Mouse (Mus musculus) adrenal gland, postnatal 10 days (tissue): Measurements from ENCODE around the gene Drc1. TPM values are rescaled to one million over a fixed set of nuclear protein-coding genes. Genes with fewer than 3 reads are reported as not detected.
A peak's percentile ranks its signal among the peaks of the same experiment; 100 is the strongest.

Experiments used
- DNase-seq: peaks from one replicate; pipeline ENCODE4 v3.0.0; 2021; ENCODE audit warnings: mixed read lengths
- long read RNA-seq, 2 experiments: library from polyadenylated mRNA; stranded (forward); transcript quantifications; one replicate each; pipeline ENCODE4 v2.0.0; 2021
- total RNA-seq, 2 experiments: library from RNA; stranded (reverse); gene quantifications; 2 replicates each; pipeline ENCODE4 v1.2.3; 2021

Gene Drc1
- total RNA-seq = under 1 TPM; 0.21 to 0.42 TPM
- long read RNA-seq, experiment 1, partial matches to known transcripts = 0 of 1 reads
- long read RNA-seq, experiment 1, other reads (novel, unspliced or antisense) = 1 of 1 reads
- long read RNA-seq, experiment 2, partial matches to known transcripts = 0 of 2 reads
- long read RNA-seq, experiment 2, other reads (novel, unspliced or antisense) = 2 of 2 reads

- peak; percentile 49 for DNase-seq
These were observed at the start of gene Drc1 for GRCm38 (mm10) chr5:30281291-30281732. Gene Drc1 (plus strand): TSS chr5:30281388.

- no peak for DNase-seq
These were observed 49.3 kb upstream of the Drc1 start for GRCm38 (mm10) chr5:30231891-30232270.

- peak; percentile 99 for DNase-seq
These were observed 48.8 kb upstream of the Drc1 start, which contains the start of gene Selenoi for GRCm38 (mm10) chr5:30232271-30232971. Gene Selenoi (plus strand): TSS chr5:30232581.

GRCm38 (mm10) chr5:30233042-30233441, 48.1 kb upstream of the Drc1 start:
- DNase-seq = peak; percentile 25

GRCm38 (mm10) chr5:30233979-30234378, 47.2 kb upstream of the Drc1 start:
- DNase-seq = no peak

- no peak for DNase-seq
These were observed 45.5 kb upstream of the Drc1 start for GRCm38 (mm10) chr5:30235641-30236126.

GRCm38 (mm10) chr5:30238533-30238932, 42.7 kb upstream of the Drc1 start:
- no peak for DNase-seq

- no peak for DNase-seq
These were observed 40.6 kb upstream of the Drc1 start for GRCm38 (mm10) chr5:30240552-30240951.

GRCm38 (mm10) chr5:30242410-30242809, 38.8 kb upstream of the Drc1 start:
- no peak for DNase-seq

GRCm38 (mm10) chr5:30243741-30244140, 37.4 kb upstream of the Drc1 start:
- peak; percentile 16 for DNase-seq

GRCm38 (mm10) chr5:30245861-30246416, 35.2 kb upstream of the Drc1 start:
- DNase-seq = no peak

- no peak for DNase-seq
These were observed 33.5 kb upstream of the Drc1 start for GRCm38 (mm10) chr5:30247666-30248065.

- DNase-seq = no peak
These were observed 25.4 kb upstream of the Drc1 start for GRCm38 (mm10) chr5:30255567-30256354.

- DNase-seq = no peak
These were observed 22.4 kb upstream of the Drc1 start for GRCm38 (mm10) chr5:30258776-30259175.

- DNase-seq = peak; percentile 29
These were observed 10.5 kb upstream of the Drc1 start for GRCm38 (mm10) chr5:30270571-30271190.

GRCm38 (mm10) chr5:30271599-30272281, 9.4 kb upstream of the Drc1 start:
- peak; percentile 63 for DNase-seq

- no peak for DNase-seq
These were observed 4.8 kb upstream of the Drc1 start for GRCm38 (mm10) chr5:30276361-30276760.

GRCm38 (mm10) chr5:30278952-30279351, 2.2 kb upstream of the Drc1 start:
- DNase-seq = no peak

- DNase-seq = no peak
These were observed 1.7 kb upstream of the Drc1 start for GRCm38 (mm10) chr5:30279446-30279845.

- DNase-seq = no peak
These were observed 324 bp upstream of the Drc1 start for GRCm38 (mm10) chr5:30280864-30281263.
